Mouse (Mus musculus) myocyte (in vitro differentiated cells): ENCODE measurements around the gene Abhd11. TPM values are rescaled to one million over a fixed set of nuclear protein-coding genes. Genes with fewer than 3 reads are reported as not detected.
A peak's percentile ranks its signal among the peaks of the same experiment; 100 is the strongest.
"Not testable (repeated sequence)": the region's sequence is repeated elsewhere in the genome, so short reads cannot be mapped to it uniquely, and the experiment has no call there.

ENCODE experiments used
- H3K27me3 ChIP-seq: one replicate; pipeline ENCODE4 v1.6.1; 2011; ENCODE audit not compliant: control insufficient read depth, insufficient read depth, insufficient read length
- H3K36me3 ChIP-seq: one replicate; pipeline ENCODE4 v1.6.1; 2011; ENCODE audit not compliant: control insufficient read depth, insufficient read depth
- H3K4me2 ChIP-seq: one replicate; pipeline ENCODE4 v1.6.1; 2011; ENCODE audit warnings: low read depth, control low read depth
- H3K4me3 ChIP-seq: one replicate; pipeline ENCODE4 v1.5.1; 2011; ENCODE audit warnings: mild to moderate bottlenecking, control low read depth, moderate library complexity
- H3K79me2 ChIP-seq: one replicate; pipeline ENCODE4 v1.6.1; 2011; ENCODE audit not compliant: control insufficient read depth, insufficient read depth
- H3ac ChIP-seq: one replicate; pipeline ENCODE4 v1.6.1; 2011; ENCODE audit not compliant: control insufficient read depth, insufficient read length
- CEBPB ChIP-seq: IDR thresholded peaks from 2 replicates; pipeline ENCODE4 v1.6.1; 2011; ENCODE audit warnings: mild to moderate bottlenecking, moderate library complexity; ENCODE audit not compliant: poor library complexity, insufficient read depth, severe bottlenecking
- E2F4 ChIP-seq: IDR thresholded peaks from one replicate; pipeline ENCODE4 v1.6.1; 2011; ENCODE audit warnings: mild to moderate bottlenecking, control low read depth, moderate library complexity; ENCODE audit not compliant: insufficient read depth
- MAX ChIP-seq: IDR thresholded peaks from one replicate; pipeline ENCODE4 v1.6.1; 2011; ENCODE audit warnings: low read depth, mild to moderate bottlenecking, control low read depth
- MYOD1 ChIP-seq, 3 experiments: IDR thresholded peaks; one replicate each; pipeline ENCODE4 v1.6.1; 2011; ENCODE audit warnings: control low read depth in 2 of 3, low read depth in 2 of 3, mild to moderate bottlenecking in 2 of 3, moderate library complexity in 1 of 3; ENCODE audit not compliant: insufficient read length in 2 of 3, control insufficient read depth in 1 of 3
- MYOG ChIP-seq, 3 experiments: IDR thresholded peaks; one replicate each; pipeline ENCODE4 v1.6.1; 2011; ENCODE audit warnings: control low read depth in 2 of 3, low read depth in 2 of 3, mild to moderate bottlenecking in 2 of 3; ENCODE audit not compliant: insufficient read length in 2 of 3, control insufficient read depth in 1 of 3, insufficient read depth in 1 of 3
- POLR2A ChIP-seq: IDR thresholded peaks from one replicate; pipeline ENCODE4 v1.6.1; 2011; ENCODE audit warnings: low read depth, mild to moderate bottlenecking, control low read depth, moderate library complexity; ENCODE audit not compliant: insufficient read length
- POLR2AphosphoS2 ChIP-seq: IDR thresholded peaks from one replicate; pipeline ENCODE4 v1.6.1; 2011; ENCODE audit warnings: low read depth, control low read depth; ENCODE audit not compliant: insufficient read length
- REST ChIP-seq: IDR thresholded peaks from one replicate; pipeline ENCODE4 v1.6.1; 2011; ENCODE audit warnings: mild to moderate bottlenecking, control low read depth, moderate library complexity; ENCODE audit not compliant: insufficient read depth, insufficient read length
- SRF ChIP-seq: IDR thresholded peaks from one replicate; pipeline ENCODE4 v1.6.1; 2011; ENCODE audit warnings: low read depth; ENCODE audit not compliant: control insufficient read depth, insufficient read length
- TCF12 ChIP-seq: IDR thresholded peaks from one replicate; pipeline ENCODE4 v1.6.1; 2011; ENCODE audit warnings: mild to moderate bottlenecking, control low read depth; ENCODE audit not compliant: poor library complexity, insufficient read depth, severe bottlenecking
- TCF3 ChIP-seq: IDR thresholded peaks from one replicate; pipeline ENCODE4 v1.6.1; 2011; ENCODE audit warnings: low read depth, control low read depth; ENCODE audit not compliant: insufficient read length
- USF1 ChIP-seq: IDR thresholded peaks from one replicate; pipeline ENCODE4 v1.6.1; 2011; ENCODE audit warnings: low read depth, mild to moderate bottlenecking, control low read depth, moderate library complexity
- polyA plus RNA-seq: library from polyadenylated mRNA; unstranded; fragments of >200 nt; fragmentation: generic; extraction: Trizol; gene quantifications from one replicate; pipeline ENCODE4 v1.2.1, GENCODE M21; 2012; ENCODE audit warnings: missing spikeins

Gene Abhd11
- 33.0 TPM for polyA plus RNA-seq

DNA sequence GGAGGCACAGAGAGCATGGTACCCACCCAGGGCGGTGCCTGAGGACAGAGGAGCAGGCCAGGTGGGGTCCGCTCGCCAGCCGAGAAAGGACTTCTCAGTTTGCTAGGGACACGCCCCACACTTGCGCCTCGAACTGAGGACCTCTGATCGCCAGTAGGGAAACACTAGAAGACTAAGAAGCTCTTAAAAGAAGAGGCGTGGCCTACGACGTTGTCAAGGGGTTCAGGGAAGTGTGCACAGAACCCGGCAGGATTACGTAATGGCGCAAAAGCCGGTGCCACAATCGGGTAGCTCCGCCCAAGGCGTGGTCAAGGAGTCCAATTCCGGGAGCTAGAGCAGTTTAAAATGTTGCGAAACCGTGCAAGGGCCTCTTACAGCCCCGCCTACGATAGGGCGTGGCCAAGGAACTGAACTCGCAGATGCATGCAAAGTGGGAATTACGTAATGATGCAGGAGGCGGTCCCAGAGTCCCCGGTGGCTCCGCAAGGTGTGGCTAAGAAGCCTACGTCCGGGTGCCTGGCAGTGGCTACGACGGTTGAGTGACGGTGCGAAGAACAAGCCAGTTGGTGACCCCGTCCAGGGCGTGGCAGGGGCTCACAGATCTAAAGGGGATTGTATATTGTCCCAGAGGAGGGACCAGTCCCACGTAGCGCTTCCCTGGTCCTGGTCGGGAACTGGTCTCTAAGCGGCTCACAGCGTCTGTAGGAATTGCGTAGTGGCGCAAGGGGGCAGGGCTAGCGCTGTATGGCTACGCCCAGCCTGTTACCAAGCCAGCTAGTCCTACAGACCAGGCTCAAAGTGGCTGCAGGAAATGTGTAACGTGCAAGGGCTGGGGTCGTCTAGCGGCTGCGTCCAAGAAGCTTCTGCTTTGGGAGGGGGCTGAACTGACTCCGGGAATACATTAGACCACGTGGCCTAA lies at the start of gene Abhd11:
Abhd11 (plus strand) TSS at position 482 of the 919 bp plus-strand sequence.
- H3K4me2 ChIP-seq = peak within 1 kb of the TSS; percentile 99
- H3K4me3 ChIP-seq = peak within 1 kb of the TSS; percentile 69
- H3K79me2 ChIP-seq = no peaks in the 10 kb centered on the region
- peak in 1 of 3 experiments; percentile 6 for TF ChIP-seq MYOD1 (IDR thresholded peaks at IDR 0.05; ENCODE audit: control insufficient read depth in 1 of 3, insufficient read length in 2 of 3, low read depth in 2 of 3)
- TF ChIP-seq MYOG (IDR thresholded peaks at IDR 0.05; ENCODE audit: control insufficient read depth in 1 of 3, insufficient read depth in 1 of 3, insufficient read length in 2 of 3, low read depth in 2 of 3) = no peak
- peak; percentile 73 for TF ChIP-seq POLR2A
- peak; percentile 71 for TF ChIP-seq USF1
- peak; percentile 99 for TF ChIP-seq CEBPB
- peak; percentile 64 for TF ChIP-seq POLR2AphosphoS2
- TF ChIP-seq TCF12 = no peak
- no peaks in the 10 kb centered on the region for H3K27me3 ChIP-seq
- peak within 1 kb of the TSS; percentile 34 for H3ac ChIP-seq
- no peaks in the 10 kb centered on the region for H3K36me3 ChIP-seq

DNA sequence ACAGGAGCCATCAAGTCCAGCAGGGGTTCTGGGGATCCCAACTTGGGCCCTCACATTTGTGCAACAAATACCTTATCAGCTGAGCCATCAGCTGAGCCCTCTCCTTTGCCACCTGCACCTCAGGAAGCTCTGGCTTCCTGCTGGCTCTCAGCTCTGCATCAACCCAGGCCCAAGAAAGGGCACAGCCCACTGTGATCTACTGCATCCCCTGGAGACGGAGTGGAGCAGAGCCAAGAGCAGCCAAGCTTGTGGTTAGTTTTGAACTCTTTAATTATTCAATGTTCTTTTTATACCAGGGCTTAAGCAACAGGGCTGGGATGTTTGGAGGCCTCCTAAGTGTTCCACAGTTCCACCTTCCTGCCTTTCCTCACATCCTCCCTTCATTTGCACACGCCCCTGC lies 48.5 kb upstream of the Abhd11 start:
- TF ChIP-seq CEBPB (peak; percentile 31; the same call in 1 of the 2 replicates), MYOD1 (IDR thresholded peaks at IDR 0.05; ENCODE audit: control insufficient read depth in 1 of 3, insufficient read length in 2 of 3, low read depth in 2 of 3) (no peak), REST (no peak)
- H3K79me2 ChIP-seq = no peaks in the 10 kb centered on the region
- H3ac ChIP-seq = no peak overlapping the region
- H3K27me3 ChIP-seq = no peaks in the 10 kb centered on the region
- H3K4me3 ChIP-seq = no peak overlapping the region
- H3K36me3 ChIP-seq = no peaks in the 10 kb centered on the region
- H3K4me2 ChIP-seq = no peak overlapping the region

DNA sequence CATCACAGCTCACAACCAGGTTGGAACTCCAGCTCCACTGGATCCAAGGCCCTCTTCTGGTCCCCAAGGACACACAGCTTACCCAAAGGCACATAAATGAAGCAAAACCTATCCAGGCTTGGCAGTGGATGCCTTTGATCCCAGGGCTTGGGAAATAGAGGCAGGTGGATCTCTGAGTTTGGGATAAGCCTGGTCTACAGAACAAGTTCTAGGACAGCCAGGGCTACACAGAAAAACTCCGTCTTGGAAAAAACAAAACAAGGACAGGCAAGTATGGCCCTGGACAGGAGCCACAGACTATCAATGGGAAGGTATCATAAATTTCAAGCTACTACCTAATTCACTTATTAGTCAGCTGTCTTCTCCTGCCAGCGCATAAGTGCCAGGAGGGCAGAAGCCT lies 47.4 kb upstream of the Abhd11 start:
- no peak overlapping the region for H3K4me2 ChIP-seq

DNA sequence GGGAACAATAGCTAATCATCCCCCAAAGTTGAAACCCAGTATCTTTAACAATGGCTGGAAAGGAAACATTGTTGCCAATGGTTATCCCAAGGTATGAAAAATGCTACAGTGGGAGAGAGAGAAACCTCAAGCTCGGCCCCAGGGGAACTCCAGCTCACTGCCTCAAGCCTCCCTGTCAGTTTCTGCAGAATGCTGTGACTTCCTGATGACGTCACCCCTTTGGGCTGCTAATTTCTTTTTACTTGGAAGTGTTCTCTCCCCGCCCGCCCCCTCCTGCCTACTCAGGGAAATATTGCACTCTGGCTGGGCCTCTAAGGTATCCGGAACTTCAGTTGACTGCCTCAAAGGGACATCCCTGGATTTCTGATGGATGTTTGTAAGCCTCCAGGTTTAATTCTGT lies 45.4 kb upstream of the Abhd11 start:
- Histone ChIP-seq H3K4me2 (no peak overlapping the region), H3K36me3 (no peaks in the 10 kb centered on the region), H3K79me2 (no peaks in the 10 kb centered on the region), H3ac (no peak overlapping the region), H3K27me3 (peaks cover 12% of the 10 kb centered on the region), H3K4me3 (no peak overlapping the region)
- TF ChIP-seq POLR2AphosphoS2 = no peak
- TF ChIP-seq POLR2A = no peak
- no peak for TF ChIP-seq MYOG (IDR thresholded peaks at IDR 0.05; ENCODE audit: control insufficient read depth in 1 of 3, insufficient read depth in 1 of 3, insufficient read length in 2 of 3, low read depth in 2 of 3)
- no peak for TF ChIP-seq MAX
- no peak for TF ChIP-seq E2F4
- TF ChIP-seq SRF = no peak
- TF ChIP-seq TCF12 = no peak
- no peak for TF ChIP-seq REST
- TF ChIP-seq MYOD1 (IDR thresholded peaks at IDR 0.05; ENCODE audit: control insufficient read depth in 1 of 3, insufficient read length in 2 of 3, low read depth in 2 of 3) = no peak
- no peak for TF ChIP-seq CEBPB
- TF ChIP-seq USF1 = no peak
- no peak for TF ChIP-seq TCF3

More for the DNA sequence above, 47.4 kb upstream of the Abhd11 start:
- Histone ChIP-seq H3ac (no peak overlapping the region), H3K4me3 (no peak overlapping the region), H3K79me2 (no peaks in the 10 kb centered on the region), H3K36me3 (no peaks in the 10 kb centered on the region), H3K27me3 (no peaks in the 10 kb centered on the region)
- TF ChIP-seq REST = no peak
- no peak for TF ChIP-seq POLR2AphosphoS2
- no peak for TF ChIP-seq USF1
- no peak for TF ChIP-seq POLR2A
- no peak for TF ChIP-seq MYOG (IDR thresholded peaks at IDR 0.05; ENCODE audit: control insufficient read depth in 1 of 3, insufficient read depth in 1 of 3, insufficient read length in 2 of 3, low read depth in 2 of 3)
- TF ChIP-seq MYOD1 (IDR thresholded peaks at IDR 0.05; ENCODE audit: control insufficient read depth in 1 of 3, insufficient read length in 2 of 3, low read depth in 2 of 3) = no peak
- no peak for TF ChIP-seq MAX
- TF ChIP-seq E2F4 = no peak
- no peak for TF ChIP-seq SRF

DNA sequence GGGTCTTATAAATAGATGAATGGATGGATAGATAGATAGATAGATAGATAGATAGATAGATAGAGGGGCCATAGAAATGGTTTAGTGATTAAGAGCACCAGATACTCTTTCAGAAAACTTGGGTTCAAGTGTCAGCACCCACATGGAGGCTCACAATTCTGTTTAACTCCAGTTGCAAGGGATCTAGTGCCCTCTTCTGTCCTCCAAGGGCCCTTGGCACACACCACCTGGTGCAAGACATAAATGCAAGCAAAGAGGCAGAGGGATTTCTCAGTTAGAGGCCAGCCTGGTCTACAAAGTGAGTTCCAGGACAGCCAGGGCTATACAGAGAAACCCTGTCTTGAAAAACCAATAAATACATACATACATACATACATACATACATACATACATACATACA lies 44.3 kb upstream of the Abhd11 start:
- not testable (repeated sequence) for H3ac ChIP-seq, H3K4me2 ChIP-seq, H3K4me3 ChIP-seq, H3K79me2 ChIP-seq, H3K36me3 ChIP-seq
- peaks cover 21% of the 10 kb centered on the region for H3K27me3 ChIP-seq
